15 mouse cellular contexts compared by ENCODE assay signal in genomic region chr4:103123086-103123485, GRCm38 (mm10). TPM values are rescaled to one million over a fixed set of nuclear protein-coding genes. Genes with fewer than 3 reads are reported as not detected.
A peak's percentile ranks its signal among the peaks of the same experiment; 100 is the strongest.
DNase-seq lines count a peak whose midpoint lies in the region; ATAC-seq and TF ChIP-seq lines count a peak whose summit lies in the region.
"Had no signal": no experiment of that assay in that cellular context is flagged by ENCODE, and none has a peak within 500 bp of the region (broad histone marks: within the 10 kb centered on the region; RNA-seq: fewer than 3 reads in every experiment).

No protein-coding gene starts in this region.

- no peak for TF ChIP-seq POLR2A in kidney, adult 2 months (IDR thresholded peaks at IDR 0.05; ENCODE audit: low read depth, low read length)

- ATAC-seq in heart, embryonic 15.5 days (replicated peaks; ENCODE audit: insufficient number of reproducible peaks, insufficient read depth, low FRiP score, low read depth) = no peak
- ATAC-seq in common myeloid progenitor, adult 5-6 weeks (replicated peaks; ENCODE audit: low read depth, poor library complexity, severe bottlenecking) = peak; percentile 20
- ATAC-seq in liver, embryonic 15.5 days (ENCODE audit: insufficient read depth) = no peak
- ATAC-seq in forebrain, embryonic 11.5 days (replicated peaks; ENCODE audit: low FRiP score) = no peak
- ATAC-seq: hindbrain, postnatal 0 days had no signal

- no peaks in the 10 kb centered on the region for H3K9me3 ChIP-seq in heart, embryonic 15.5 days (replicated peaks)
- H3K9me3 ChIP-seq in liver, embryonic 15.5 days (replicated peaks) = no peaks in the 10 kb centered on the region
- H3K9me3 ChIP-seq in forebrain, embryonic 11.5 days (ENCODE audit: control insufficient read depth, low read length) = no peaks in the 10 kb centered on the region
- H3K9me3 ChIP-seq: embryonic facial prominence, embryonic 12.5 days; neural tube, embryonic 12.5 days had no signal

- H3K9ac ChIP-seq in heart, embryonic 15.5 days = no peak overlapping the region
- H3K9ac ChIP-seq in liver, embryonic 15.5 days = 0 out of 2 replicates have a peak overlapping the region, but pooled peaks have one; percentile 39
- H3K9ac ChIP-seq in forebrain, embryonic 11.5 days (ENCODE audit: low read length) = no peak overlapping the region
- H3K9ac ChIP-seq: embryonic facial prominence, embryonic 12.5 days; neural tube, embryonic 12.5 days had no signal

- H3K4me3 ChIP-seq in heart, embryonic 15.5 days = no peak overlapping the region
- peak overlapping the region; percentile 1; the same call in 1 of the 2 replicates for H3K4me3 ChIP-seq in liver, embryonic 15.5 days (replicated peaks)
- no peak overlapping the region for H3K4me3 ChIP-seq in layer of hippocampus, adult 2 months
- H3K4me3 ChIP-seq in forebrain, embryonic 11.5 days (ENCODE audit: low read depth, low read length) = no peak overlapping the region
- H3K4me3 ChIP-seq in kidney, adult 2 months (ENCODE audit: insufficient read depth, low read depth, low read length) = no peak overlapping the region
- H3K4me3 ChIP-seq: embryonic facial prominence, embryonic 12.5 days; neural tube, embryonic 12.5 days had no signal

- 13% methylated on average over 2 of the region's 2 CpGs for WGBS in heart, embryonic 15.5 days
- WGBS in liver, embryonic 15.5 days (ENCODE audit: insufficient replicate concordance) = 29% methylated on average over 2 of the region's 2 CpGs
- WGBS in forebrain, embryonic 11.5 days = 83% methylated on average over 2 of the region's 2 CpGs
- WGBS in kidney, adult 2 months = 25% methylated on average over 2 of the region's 2 CpGs

- DNase-seq in heart, postnatal 4 days = no peak
- peak; percentile 49 for DNase-seq in CD4-positive helper T cell, adult 2 months (ENCODE audit: low read depth, low spot score)
- no peak for DNase-seq in layer of hippocampus, adult 2 months (ENCODE audit: low spot score in 2 of 2)
- no peak for DNase-seq in forebrain, embryonic 11.5 days (ENCODE audit: low spot score)
- DNase-seq in kidney, adult 2 months = no peak
- DNase-seq: cerebellum, adult 11-12 months; lung, postnatal 10 days; right cerebral cortex, postnatal 25 days; thymus, adult 18-20 months had no signal

- no peaks in the 10 kb centered on the region for H3K36me3 ChIP-seq in heart, embryonic 15.5 days
- peaks cover 3% of the 10 kb centered on the region; the same call in 1 of the 2 replicates for H3K36me3 ChIP-seq in liver, embryonic 15.5 days (replicated peaks)
- no peaks in the 10 kb centered on the region for H3K36me3 ChIP-seq in forebrain, embryonic 11.5 days (ENCODE audit: control insufficient read depth, insufficient read depth, low read length)
- no peaks in the 10 kb centered on the region for H3K36me3 ChIP-seq in kidney, adult 2 months (ENCODE audit: control insufficient read depth, insufficient read depth, low read length)
- H3K36me3 ChIP-seq: embryonic facial prominence, embryonic 12.5 days; neural tube, embryonic 12.5 days had no signal

- no peak for TF ChIP-seq CTCF in layer of hippocampus, adult 2 months (conservative IDR thresholded peaks at IDR 0.05)
- no peak for TF ChIP-seq CTCF in kidney, adult 2 months (conservative IDR thresholded peaks at IDR 0.05; ENCODE audit: insufficient read depth, insufficient read length, low read depth, low read length)

- 0 out of 2 replicates have a peak overlapping the region, but pooled peaks have one; percentile 18 for H3K27ac ChIP-seq in heart, embryonic 15.5 days
- peak overlapping the region; percentile 25; the same call in 1 of the 2 replicates for H3K27ac ChIP-seq in liver, embryonic 15.5 days (replicated peaks)
- H3K27ac ChIP-seq in layer of hippocampus, adult 2 months = no peak overlapping the region
- H3K27ac ChIP-seq in forebrain, embryonic 11.5 days (ENCODE audit: low read depth, low read length) = no peak overlapping the region
- no peak overlapping the region for H3K27ac ChIP-seq in kidney, adult 2 months (ENCODE audit: insufficient read depth, low read depth, low read length)
- H3K27ac ChIP-seq: embryonic facial prominence, embryonic 12.5 days; hindbrain, postnatal 0 days; neural tube, embryonic 12.5 days had no signal

- H3K4me1 ChIP-seq in heart, embryonic 15.5 days (replicated peaks) = peaks cover 30% of the 10 kb centered on the region
- peaks cover 34% of the 10 kb centered on the region for H3K4me1 ChIP-seq in liver, embryonic 15.5 days (replicated peaks)
- peaks cover 5% of the 10 kb centered on the region; the same call in 1 of the 2 replicates for H3K4me1 ChIP-seq in forebrain, embryonic 11.5 days (replicated peaks; ENCODE audit: control insufficient read depth, insufficient read depth, low read length)
- peaks cover 12% of the 10 kb centered on the region; the same call in 1 of the 2 replicates for H3K4me1 ChIP-seq in kidney, adult 2 months (ENCODE audit: control insufficient read depth, insufficient read depth, low read length)

- H3K4me2 ChIP-seq in heart, embryonic 15.5 days = peak overlapping the region; percentile 6; the same call in 1 of the 2 replicates
- peak overlapping the region; percentile 50 for H3K4me2 ChIP-seq in liver, embryonic 15.5 days
- H3K4me2 ChIP-seq in forebrain, embryonic 11.5 days (ENCODE audit: low read depth, low read length, severe bottlenecking) = no peak overlapping the region
- H3K4me2 ChIP-seq: embryonic facial prominence, embryonic 12.5 days; neural tube, embryonic 12.5 days had no signal

- H3K27me3 ChIP-seq in heart, embryonic 15.5 days = no peaks in the 10 kb centered on the region
- no peaks in the 10 kb centered on the region for H3K27me3 ChIP-seq in liver, embryonic 15.5 days
- H3K27me3 ChIP-seq in forebrain, embryonic 11.5 days (ENCODE audit: control insufficient read depth, insufficient read depth, low read length) = no peaks in the 10 kb centered on the region
- no peaks in the 10 kb centered on the region for H3K27me3 ChIP-seq in kidney, adult 2 months (replicated peaks; ENCODE audit: control insufficient read depth, insufficient read depth, low read length)
- H3K27me3 ChIP-seq: embryonic facial prominence, embryonic 12.5 days; neural tube, embryonic 12.5 days had no signal

RNA-seq across cellular contexts. Expression of gene Wdr78, which starts 8.7 kb away (rescaled TPM):
- polyA plus RNA-seq in heart, embryonic 15.5 days (2015; fragmentation: Nextera tagmentation; extraction: Ambion mirVana) = 1.2 and 2.2 TPM in 2 replicates
- 1 to 10 TPM; 1.1 to 1.5 TPM for total RNA-seq in heart, postnatal 4 days (2021)
- total RNA-seq in common myeloid progenitor, adult 5-6 weeks (2017) = 6.3 and 6.5 TPM in 2 replicates
- 0.31 and 0.45 TPM in 2 replicates for polyA plus RNA-seq in liver, embryonic 15.5 days (2015; fragmentation: Nextera tagmentation; extraction: Ambion mirVana)
- 10 to 100 TPM; 13.9 to 15.8 TPM for total RNA-seq in layer of hippocampus, adult 2 months (2021)
- 5.9 and 6.9 TPM in 2 replicates for polyA plus RNA-seq in forebrain, embryonic 11.5 days (2014; fragmentation: Nextera tagmentation; extraction: Ambion mirVana)
- 1.7 and 1.8 TPM in 2 replicates for polyA plus RNA-seq in kidney, adult 2 months (2012; rRNA removed)

RNA-seq across cellular contexts. Expression of gene Mier1, which starts 8.9 kb away (rescaled TPM):
- 27.9 and 29.2 TPM in 2 replicates for polyA plus RNA-seq in heart, embryonic 15.5 days (2015; fragmentation: Nextera tagmentation; extraction: Ambion mirVana)
- total RNA-seq in heart, postnatal 4 days (2021) = 10 to 100 TPM; 42.9 to 46.6 TPM
- total RNA-seq in common myeloid progenitor, adult 5-6 weeks (2017) = 89.1 and 119 TPM in 2 replicates
- polyA plus RNA-seq in liver, embryonic 15.5 days (2015; fragmentation: Nextera tagmentation; extraction: Ambion mirVana) = 23.9 and 26.6 TPM in 2 replicates
- total RNA-seq in layer of hippocampus, adult 2 months (2021) = 10 to 100 TPM; 51.5 to 55.3 TPM
- polyA plus RNA-seq in forebrain, embryonic 11.5 days (2014; fragmentation: Nextera tagmentation; extraction: Ambion mirVana) = 36.2 and 43.7 TPM in 2 replicates
- 8.9 and 10.6 TPM in 2 replicates for polyA plus RNA-seq in kidney, adult 2 months (2012; rRNA removed)

Comparison
In these comparisons a context has a peak if more than half of its experiments do, and no peak if none do; other contexts are left out.
1. H3K27ac ChIP-seq: peak in heart, embryonic 15.5 days (single experiment) and liver, embryonic 15.5 days (single experiment); none in layer of hippocampus, adult 2 months (single experiment), forebrain, embryonic 11.5 days (single experiment) and kidney, adult 2 months (single experiment).